Mouse (Mus musculus) liver, adult 10 weeks (tissue): ENCODE data around the gene Zfp414. TPM values are rescaled to one million over a fixed set of nuclear protein-coding genes. Genes with fewer than 3 reads are reported as not detected.

Experiments used
- polyA plus RNA-seq: library from polyadenylated mRNA; stranded (reverse); fragments of 350-450 nt; fragmentation: Illumina TruSeq; extraction: RNeasy Lipid Tissue Mini Kit (QIAGEN cat#74804); gene quantifications from one replicate; pipeline ENCODE4 v1.2.3, GENCODE M21; 2014; ENCODE audit warnings: low read depth, low replicate concordance

Zfp414 gene
- polyA plus RNA-seq: 1.2 TPM

DNA sequence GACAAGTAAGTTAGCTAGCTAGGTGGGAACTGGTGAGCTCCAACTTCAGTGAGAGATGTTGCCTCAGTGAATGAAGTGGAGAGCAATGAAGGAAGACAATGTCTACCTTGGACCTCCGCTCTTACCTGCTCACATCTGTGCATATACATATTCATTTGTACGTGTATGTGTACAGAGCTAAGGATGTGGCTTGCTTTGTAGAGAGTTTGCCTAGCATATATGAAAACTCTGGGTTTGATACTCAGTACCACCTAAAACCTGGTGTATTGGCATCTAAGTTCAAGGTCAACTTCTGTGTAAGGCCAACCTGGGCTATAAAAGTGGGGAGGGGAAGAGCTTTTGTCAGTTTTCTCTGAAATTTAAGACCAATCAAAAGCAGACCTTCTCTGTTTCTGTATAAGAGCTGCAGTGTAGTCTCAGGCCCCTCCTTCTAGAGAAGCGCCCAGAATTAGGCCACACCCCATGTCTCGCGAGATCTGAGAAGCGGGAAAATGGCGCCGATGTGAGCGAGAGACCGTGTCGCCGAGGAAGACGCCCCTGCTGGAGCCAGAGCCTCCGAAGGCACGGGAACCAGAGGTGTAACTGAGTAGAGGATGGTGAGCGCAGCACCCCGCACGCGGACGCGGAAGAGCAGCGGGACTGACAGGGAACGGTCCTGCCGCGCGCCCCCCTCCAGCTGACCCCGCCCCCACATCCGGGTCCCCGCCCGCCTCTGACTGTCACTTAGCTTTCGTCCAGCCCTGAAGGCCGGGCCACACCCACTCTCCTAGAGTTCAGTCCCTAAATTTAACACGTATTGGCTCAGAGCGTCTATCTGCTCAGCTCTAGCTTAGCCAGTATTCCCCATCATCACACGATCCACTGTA, at the start of gene Zfp414:
Gene Zfp414 (plus strand): TSS at position 470 of the 866 bp plus-strand sequence.

DNA sequence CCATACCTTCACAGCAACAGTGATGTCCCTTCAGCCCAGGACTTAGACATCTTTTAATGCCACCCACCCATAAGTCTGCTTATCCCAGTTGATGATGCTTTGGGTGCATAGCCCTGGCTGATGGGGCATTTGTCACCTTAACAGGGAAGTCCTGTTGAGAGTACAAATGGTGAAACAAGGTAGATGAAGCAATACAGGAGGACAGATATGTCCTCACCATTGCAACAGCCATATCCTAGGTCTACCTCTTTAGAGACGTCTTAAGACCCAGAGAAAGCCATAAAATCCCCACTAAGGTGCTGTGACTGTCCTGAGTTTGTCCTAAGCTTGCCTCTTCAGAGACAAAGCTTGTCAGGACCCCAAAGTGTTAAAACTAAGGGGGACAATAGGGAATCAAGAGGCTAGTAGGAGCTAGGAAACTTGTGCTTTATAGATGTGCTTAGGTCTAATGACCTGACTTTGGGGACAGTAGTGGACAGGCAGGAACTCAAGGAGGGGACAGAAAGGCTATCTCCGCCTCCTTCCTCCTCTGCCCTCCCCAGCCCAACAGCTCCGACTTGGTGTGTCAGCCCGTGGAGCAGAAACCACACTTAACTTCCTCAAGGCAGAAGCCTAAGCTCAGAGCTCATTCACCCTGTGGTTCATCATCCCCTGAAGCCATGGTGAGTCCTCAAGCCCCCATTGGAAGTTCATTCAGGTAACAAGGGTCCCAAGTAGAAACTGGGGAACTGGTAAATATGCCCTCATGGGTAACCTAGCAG, 8.8 kb downstream of the Zfp414 start, which contains the start of gene Pram1:
Gene Pram1 (plus strand): TSS at position 541 of the 761 bp plus-strand sequence.

Other genes starting within 250 kb of the Zfp414 start
- gene Zfp101, start 234.4 kb upstream of the Zfp414 start, polyA plus RNA-seq: 14.7 TPM
- gene Actl9, start 196.2 kb upstream of the Zfp414 start, polyA plus RNA-seq: not detected
- 0.95 TPM for gene Adamts10, start 104.9 kb upstream of the Zfp414 start, polyA plus RNA-seq
- gene Myo1f, start 73.4 kb upstream of the Zfp414 start, polyA plus RNA-seq: 0.16 TPM
- gene Pram1, start 9.0 kb downstream of the Zfp414 start, polyA plus RNA-seq: 0.21 TPM
- gene Hnrnpm, start 57.8 kb downstream of the Zfp414 start, polyA plus RNA-seq: 147 TPM
- 24.2 TPM for gene March2, start 89.6 kb downstream of the Zfp414 start, polyA plus RNA-seq
- 9.3 TPM for gene Rab11b, start 131.4 kb downstream of the Zfp414 start, polyA plus RNA-seq
- gene Angptl4, start 152.7 kb downstream of the Zfp414 start, polyA plus RNA-seq: 8.0 TPM
- 3.1 TPM for gene Kank3, start 181.4 kb downstream of the Zfp414 start, polyA plus RNA-seq
- 37.1 TPM for gene Rps28, start 195.5 kb downstream of the Zfp414 start, polyA plus RNA-seq
- gene Ndufa7, start 195.5 kb downstream of the Zfp414 start, polyA plus RNA-seq: 24.4 TPM
- gene Cd320, start 214.0 kb downstream of the Zfp414 start, polyA plus RNA-seq: 1.5 TPM
- not detected for gene Gm7029, start 244.7 kb downstream of the Zfp414 start, polyA plus RNA-seq